ENCODE assay signal across 21 mouse cellular contexts in genomic region chr7:136306137-136306536, GRCm38 (mm10).
DNase-seq lines count a peak whose midpoint lies in the region; ATAC-seq and TF ChIP-seq lines count a peak whose summit lies in the region.
"Had no signal": no experiment of that assay in that cellular context is flagged by ENCODE, and none has a peak within 500 bp of the region (broad histone marks: within the 10 kb centered on the region; RNA-seq: fewer than 3 reads in every experiment).

No protein-coding gene starts in this region.

- intact Hi-C loops in heart, postnatal 36 days (cut with DNase I), result no loop called here

- no peaks in the 10 kb centered on the region for H3K9me3 ChIP-seq in heart, postnatal 0 days (replicated peaks; ENCODE audit: control insufficient read depth, low read length)
- no peaks in the 10 kb centered on the region for H3K9me3 ChIP-seq in liver, postnatal 0 days (ENCODE audit: low read length)
- 0 out of 2 replicates have a peak, but pooled peaks cover 3% of the 10 kb centered on the region for H3K9me3 ChIP-seq in liver, embryonic 12.5 days (replicated peaks)
- H3K9me3 ChIP-seq: forebrain, embryonic 12.5 days; hindbrain, embryonic 15.5 days; liver, embryonic 15.5 days; neural tube, embryonic 12.5 days had no signal

- no peak for TF ChIP-seq EP300 in heart, postnatal 0 days (IDR thresholded peaks at IDR 0.05; ENCODE audit: low read depth)
- no peak for TF ChIP-seq EP300 in liver, postnatal 0 days (IDR thresholded peaks at IDR 0.05; ENCODE audit: low read depth)

- no peak overlapping the region for H3K9ac ChIP-seq in heart, postnatal 0 days (replicated peaks; ENCODE audit: low read depth, low read length)
- H3K9ac ChIP-seq in liver, postnatal 0 days (replicated peaks), result no peak overlapping the region
- H3K9ac ChIP-seq in liver, embryonic 12.5 days, result no peak overlapping the region
- H3K9ac ChIP-seq: forebrain, embryonic 12.5 days; hindbrain, embryonic 15.5 days; liver, embryonic 15.5 days; neural tube, embryonic 12.5 days had no signal

- H3K4me2 ChIP-seq in heart, postnatal 0 days (ENCODE audit: low read depth, low read length), result no peak overlapping the region
- H3K4me2 ChIP-seq in liver, postnatal 0 days (ENCODE audit: low read depth, low read length), result no peak overlapping the region
- no peak overlapping the region for H3K4me2 ChIP-seq in liver, embryonic 12.5 days
- H3K4me2 ChIP-seq: forebrain, embryonic 12.5 days; hindbrain, embryonic 15.5 days; liver, embryonic 15.5 days; neural tube, embryonic 12.5 days had no signal

- TF ChIP-seq POLR2A in cortical plate, adult 2 months (IDR thresholded peaks at IDR 0.05; ENCODE audit: extremely low read depth, insufficient read depth, low read length), result no peak

- no peak for DNase-seq in heart, postnatal 0 days (ENCODE audit: low spot score)
- DNase-seq in heart, postnatal 36 days, result no peak
- DNase-seq in liver, postnatal 0 days, result no peak
- DNase-seq in brain, adult 2 months (ENCODE audit: low read depth, low spot score), result peak; percentile 1
- DNase-seq in gastrocnemius, adult 18-20 months (ENCODE audit: low spot score), result no peak
- DNase-seq: adrenal gland, adult 2 months; cerebellum, adult 9-10 months; gastrocnemius, postnatal 14 days; kidney, adult 11 months; kidney, postnatal 10 days; left cerebral cortex, postnatal 4 days; lung, postnatal 14 days; spleen, adult 18-20 months; thymus, adult 18-20 months; thymus, postnatal 4 days had no signal

- no peaks in the 10 kb centered on the region; the same call in 1 of the 2 replicates for H3K27me3 ChIP-seq in heart, postnatal 0 days (ENCODE audit: control insufficient read depth, insufficient read depth, low read length)
- no peaks in the 10 kb centered on the region for H3K27me3 ChIP-seq in liver, postnatal 0 days (ENCODE audit: insufficient read depth, low read length)
- H3K27me3 ChIP-seq in liver, embryonic 12.5 days (replicated peaks), result no peaks in the 10 kb centered on the region
- H3K27me3 ChIP-seq: forebrain, embryonic 12.5 days; hindbrain, embryonic 15.5 days; liver, embryonic 15.5 days; neural tube, embryonic 12.5 days had no signal

- no peak for ATAC-seq in heart, postnatal 0 days (ENCODE audit: insufficient read depth, low read depth)
- no peak for ATAC-seq in liver, postnatal 0 days
- ATAC-seq in liver, embryonic 12.5 days, result no peak

- H3K27ac ChIP-seq in heart, postnatal 0 days (ENCODE audit: low read depth), result no peak overlapping the region
- no peak overlapping the region for H3K27ac ChIP-seq in liver, postnatal 0 days (ENCODE audit: low read depth)
- H3K27ac ChIP-seq in liver, embryonic 12.5 days, result no peak overlapping the region
- no peak overlapping the region for H3K27ac ChIP-seq in cortical plate, adult 2 months (ENCODE audit: insufficient read depth, low read length)
- H3K27ac ChIP-seq: forebrain, embryonic 12.5 days; hindbrain, embryonic 15.5 days; liver, embryonic 15.5 days; neural tube, embryonic 12.5 days had no signal

- 60% methylated on average over 4 of the region's 4 CpGs for WGBS in heart, postnatal 0 days
- WGBS in liver, postnatal 0 days (ENCODE audit: insufficient replicate concordance), result 59% methylated on average over 4 of the region's 4 CpGs
- WGBS in liver, embryonic 12.5 days (ENCODE audit: insufficient replicate concordance), result 64% methylated on average over 4 of the region's 4 CpGs

- peak; percentile 44 for TF ChIP-seq CTCF in heart, postnatal 0 days (IDR thresholded peaks at IDR 0.05; ENCODE audit: low read depth)
- 0 out of 2 replicates have a peak, but pooled peaks have one; percentile 14 for TF ChIP-seq CTCF in liver, postnatal 0 days (IDR thresholded peaks at IDR 0.05; ENCODE audit: low read depth)
- 0 out of 2 replicates have a peak, but pooled peaks have one; percentile 16 for TF ChIP-seq CTCF in cortical plate, adult 2 months (IDR thresholded peaks at IDR 0.05; ENCODE audit: extremely low read depth, insufficient read depth, low read length)

- H3K4me3 ChIP-seq in heart, postnatal 0 days (ENCODE audit: low read depth, low read length), result no peak overlapping the region
- no peak overlapping the region for H3K4me3 ChIP-seq in liver, postnatal 0 days (ENCODE audit: low read depth, low read length)
- no peak overlapping the region for H3K4me3 ChIP-seq in liver, embryonic 12.5 days
- H3K4me3 ChIP-seq in cortical plate, adult 2 months (ENCODE audit: insufficient read depth, low read length), result no peak overlapping the region
- H3K4me3 ChIP-seq: forebrain, embryonic 12.5 days; hindbrain, embryonic 15.5 days; liver, embryonic 15.5 days; neural tube, embryonic 12.5 days had no signal

- no peaks in the 10 kb centered on the region for H3K36me3 ChIP-seq in heart, postnatal 0 days (replicated peaks; ENCODE audit: control insufficient read depth, insufficient read depth, low read length)
- H3K36me3 ChIP-seq in liver, postnatal 0 days (replicated peaks; ENCODE audit: insufficient read depth, low read length), result no peaks in the 10 kb centered on the region
- no peaks in the 10 kb centered on the region for H3K36me3 ChIP-seq in liver, embryonic 12.5 days
- H3K36me3 ChIP-seq: forebrain, embryonic 12.5 days; hindbrain, embryonic 15.5 days; liver, embryonic 15.5 days; neural tube, embryonic 12.5 days had no signal

- H3K4me1 ChIP-seq in heart, postnatal 0 days (ENCODE audit: control insufficient read depth, insufficient read depth), result no peaks in the 10 kb centered on the region
- H3K4me1 ChIP-seq in liver, postnatal 0 days (ENCODE audit: insufficient read depth), result no peaks in the 10 kb centered on the region
- H3K4me1 ChIP-seq in liver, embryonic 12.5 days, result no peaks in the 10 kb centered on the region
- H3K4me1 ChIP-seq in cortical plate, adult 2 months (ENCODE audit: control insufficient read depth, insufficient read depth, low read length), result no peaks in the 10 kb centered on the region
- H3K4me1 ChIP-seq: hindbrain, embryonic 15.5 days; liver, embryonic 15.5 days; neural tube, embryonic 12.5 days had no signal
